Mouse (Mus musculus) limb, embryonic 14.5 days (tissue): ENCODE results near the gene Cebpb. TPM values are rescaled to one million over a fixed set of nuclear protein-coding genes. Genes with fewer than 3 reads are reported as not detected.

Source experiments
- ATAC-seq: fragments of 200-750 bp; cut with Nextera tagmentation; 2 replicates; pipeline ENCODE4 v1.8.0; 2017; ENCODE audit warnings: low read depth, moderate number of reproducible peaks, moderate TSS enrichment; ENCODE audit not compliant: low FRiP score
- DNase-seq: peaks from one replicate; pipeline ENCODE4 v3.0.0-alpha.2; 2015; ENCODE audit warnings: low spot score
- H3K27ac ChIP-seq: fragments of 300-500 bp; sonication (generic); replicated peaks from 2 replicates; pipeline ENCODE4 v1.5.1; 2014; ENCODE audit warnings: low read depth, mild to moderate bottlenecking, low read length, moderate library complexity, mixed read lengths
- H3K27me3 ChIP-seq: fragments of 300-500 bp; sonication (generic); 2 replicates; pipeline ENCODE4 v1.6.1; 2014; ENCODE audit warnings: low read length, mixed read lengths; ENCODE audit not compliant: control insufficient read depth, insufficient read depth
- H3K36me3 ChIP-seq: fragments of 300-500 bp; sonication (generic); 2 replicates; pipeline ENCODE4 v1.6.1; 2014; ENCODE audit warnings: mild to moderate bottlenecking, low read length, moderate library complexity, mixed read lengths; ENCODE audit not compliant: control insufficient read depth, insufficient read depth
- H3K4me1 ChIP-seq: fragments of 300-500 bp; sonication (generic); 2 replicates; pipeline ENCODE4 v1.6.1; 2014; ENCODE audit warnings: antibody characterized with exemption, low read length, mixed read lengths; ENCODE audit not compliant: control insufficient read depth, insufficient read depth
- H3K4me2 ChIP-seq: fragments of 300-500 bp; sonication (generic); replicated peaks from 2 replicates; pipeline ENCODE4 v1.6.1; 2014; ENCODE audit warnings: low read depth, mild to moderate bottlenecking, low read length, moderate library complexity; ENCODE audit not compliant: severe bottlenecking
- H3K4me3 ChIP-seq: fragments of 300-500 bp; sonication (generic); replicated peaks from 2 replicates; pipeline ENCODE4 v1.5.1; 2014; ENCODE audit warnings: low read length
- H3K9ac ChIP-seq: fragments of 300-500 bp; sonication (generic); 2 replicates; pipeline ENCODE4 v1.6.1; 2014; ENCODE audit warnings: mild to moderate bottlenecking, low read depth, low read length, moderate library complexity; ENCODE audit not compliant: severe bottlenecking
- H3K9me3 ChIP-seq: fragments of 300-500 bp; sonication (generic); 2 replicates; pipeline ENCODE4 v1.6.1; 2016; ENCODE audit warnings: low read length; ENCODE audit not compliant: control insufficient read depth
- POLR2A ChIP-seq: fragments of 200-500 bp; IDR thresholded peaks from 2 replicates; pipeline ENCODE4 v1.8.0; 2012; ENCODE audit warnings: inconsistent platforms, mild to moderate bottlenecking, moderate library complexity, borderline replicate concordance; ENCODE audit not compliant: insufficient read depth, insufficient read length; ENCODE audit errors: extremely low read depth
- WGBS: fragments of 180-500 bp; shearing (Covaris S2); extraction: QIAGEN DNeasy Blood & Tissue Kit; methylation state at CpG from one replicate; pipeline ENCODE4 v1.1.7; 2014; 5-methylcytosine and 5-hydroxymethylcytosine counted together
- polyA plus RNA-seq, 2 experiments: library from polyadenylated mRNA; depleted of rRNA in 1 of 2; stranded (reverse) in 1 of 2; unstranded in 1 of 2; fragments of >200 nt; fragmentation: Nextera tagmentation in 1 of 2; extraction: Ambion mirVana in 1 of 2; gene quantifications; 2 replicates each; pipeline versions ENCODE4 v1.2.1 to v1.2.3; 2012 to 2014

Gene Cebpb
- polyA plus RNA-seq, 2 experiments, result 27.4 to 29.7 TPM

DNA sequence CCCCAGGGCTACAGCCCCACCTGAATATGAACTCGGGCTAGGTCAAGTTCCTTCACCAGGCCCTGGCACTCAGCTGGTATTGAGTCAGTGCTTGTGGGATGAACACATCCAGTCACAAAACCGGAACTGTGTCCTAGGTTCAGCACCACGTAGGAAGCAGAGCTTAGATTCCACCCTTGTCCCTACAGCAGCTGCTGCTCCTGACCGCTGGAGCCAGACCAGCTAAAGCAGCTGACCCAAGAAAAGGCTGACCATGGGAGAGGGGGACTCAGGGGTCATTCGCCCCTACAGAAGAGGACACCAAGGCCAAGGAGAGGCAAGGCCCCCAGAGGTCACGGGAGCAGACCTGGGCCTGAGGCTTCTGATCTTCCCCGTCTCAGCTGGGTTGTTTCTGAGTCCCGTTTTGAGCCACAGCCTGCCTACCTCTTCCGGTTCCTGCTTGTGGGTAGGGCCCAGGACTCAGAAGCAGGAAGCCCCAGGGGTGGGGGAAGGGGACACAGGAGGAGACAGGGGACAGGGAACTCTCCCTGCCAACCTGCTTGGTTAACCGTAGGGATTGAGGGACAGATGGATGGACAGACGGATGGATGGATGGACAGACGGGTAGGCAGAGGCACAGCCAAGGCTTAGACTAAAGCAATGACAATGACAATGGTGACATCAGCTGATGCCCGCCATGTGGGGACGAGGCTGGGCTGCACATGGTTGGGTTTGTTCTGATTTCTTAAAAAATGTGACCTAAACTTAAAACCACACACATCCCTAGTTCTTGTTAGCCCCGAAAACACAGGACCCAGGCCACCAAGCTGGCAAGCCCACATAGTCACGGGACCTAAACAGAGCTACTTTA lies 31.9 kb upstream of the Cebpb start:
- no peak for DNase-seq
- Histone ChIP-seq H3K4me3 (no peak overlapping the region), H3K27ac (no peak overlapping the region), H3K36me3 (peaks cover 26% of the 10 kb centered on the region), H3K27me3 (no peaks in the 10 kb centered on the region), H3K4me1 (peaks cover 20% of the 10 kb centered on the region), H3K9me3 (no peaks in the 10 kb centered on the region), H3K4me2 (no peak overlapping the region), H3K9ac (no peak overlapping the region)
- no peak for TF ChIP-seq POLR2A
- WGBS, result 87% methylated on average over 16 of the region's 16 CpGs
- no peak for ATAC-seq

DNA sequence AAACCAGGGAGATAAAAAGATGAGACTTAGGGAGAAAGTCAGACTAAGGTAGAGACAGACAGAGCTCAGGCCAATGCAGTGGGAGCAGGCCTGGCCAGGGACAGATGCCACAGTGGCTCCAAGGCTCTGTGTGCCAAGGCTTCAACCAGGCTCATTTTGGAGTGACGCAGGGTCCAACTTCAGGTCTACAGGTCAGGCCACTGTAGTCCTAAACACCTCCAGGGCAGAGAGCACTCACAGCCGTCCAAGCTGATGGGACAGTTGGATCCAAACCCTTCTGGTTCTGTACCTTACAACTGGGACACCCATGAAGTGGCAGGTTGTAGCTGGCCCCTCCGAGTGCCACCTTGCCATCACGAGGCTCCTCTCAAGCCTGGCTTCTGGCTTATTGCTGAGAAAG lies 30.7 kb upstream of the Cebpb start:
- no peak overlapping the region for H3K9ac ChIP-seq
- ATAC-seq, result no peak

DNA sequence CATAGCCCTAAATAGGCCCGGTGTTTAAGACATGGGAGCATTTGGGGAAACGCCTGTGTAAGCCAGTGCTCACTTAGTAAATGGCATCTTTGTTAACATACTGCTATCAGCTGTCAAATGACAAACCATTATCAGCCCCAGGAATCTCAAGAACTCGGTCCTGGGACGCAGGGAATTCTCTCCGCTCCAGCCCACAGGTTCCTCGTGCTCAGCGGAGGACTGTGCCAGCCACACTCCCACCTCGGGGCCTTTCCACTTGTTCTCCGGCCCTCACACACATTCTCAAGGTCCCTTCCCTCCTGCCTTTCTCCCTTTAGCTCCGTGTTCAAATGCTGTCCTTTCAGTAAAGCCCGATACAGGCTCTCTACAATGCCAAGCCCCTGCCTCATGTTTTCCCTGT lies 30.0 kb upstream of the Cebpb start:
- Histone ChIP-seq H3K4me3 (no peak overlapping the region), H3K27ac (no peak overlapping the region), H3K27me3 (no peaks in the 10 kb centered on the region), H3K4me1 (peaks cover 20% of the 10 kb centered on the region), H3K9ac (no peak overlapping the region), H3K9me3 (no peaks in the 10 kb centered on the region), H3K4me2 (0 out of 2 replicates have a peak overlapping the region, but pooled peaks have one; percentile 97), H3K36me3 (peaks cover 12% of the 10 kb centered on the region)
- no peak for TF ChIP-seq POLR2A
- ATAC-seq, result no peak
- DNase-seq, result no peak
- WGBS, result 81% methylated on average over 11 of the region's 11 CpGs

More for the DNA sequence above, 30.7 kb upstream of the Cebpb start:
- H3K27ac ChIP-seq, result no peak overlapping the region
- H3K36me3 ChIP-seq, result peaks cover 20% of the 10 kb centered on the region
- H3K4me2 ChIP-seq, result no peak overlapping the region
- 92% methylated on average over 4 of the region's 4 CpGs for WGBS
- no peak for TF ChIP-seq POLR2A
- no peak for DNase-seq
- no peaks in the 10 kb centered on the region for H3K27me3 ChIP-seq
- no peaks in the 10 kb centered on the region for H3K9me3 ChIP-seq
- H3K4me3 ChIP-seq, result no peak overlapping the region
- H3K4me1 ChIP-seq, result peaks cover 20% of the 10 kb centered on the region

DNA sequence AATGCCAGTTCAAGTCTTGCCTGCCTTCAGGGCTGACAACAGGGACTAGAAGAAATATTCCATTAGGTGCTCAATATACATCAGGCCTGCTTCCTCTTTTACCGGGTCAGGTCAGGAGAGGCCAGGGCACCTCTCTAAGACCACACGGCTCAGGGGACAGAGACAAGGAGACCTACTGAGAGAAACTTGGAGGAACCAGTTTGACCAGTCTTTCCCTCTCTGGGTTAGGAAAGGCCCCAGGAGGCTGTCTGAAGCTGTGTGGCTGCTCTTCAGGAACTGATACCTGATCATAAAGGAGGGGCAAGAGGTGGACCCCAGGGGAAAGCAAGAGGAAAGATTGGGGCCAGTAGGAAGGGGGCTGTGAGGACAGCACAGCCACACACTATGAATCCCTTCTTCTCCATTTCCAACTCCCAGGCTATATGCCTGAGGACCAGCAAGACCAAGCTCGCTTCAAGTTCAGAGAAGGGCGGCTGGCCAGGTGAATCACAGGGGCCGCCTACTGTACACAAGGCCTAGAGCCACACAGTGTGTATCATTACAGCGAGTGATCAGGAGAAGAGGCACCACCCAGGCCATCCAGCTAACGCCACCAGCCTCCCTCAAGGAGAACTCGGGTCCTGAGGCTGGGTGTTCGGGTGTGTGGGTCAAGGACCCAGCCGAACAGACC lies 29.4 kb upstream of the Cebpb start:
- no peaks in the 10 kb centered on the region for H3K27me3 ChIP-seq
- H3K36me3 ChIP-seq, result peaks cover 6% of the 10 kb centered on the region
- H3K4me3 ChIP-seq, result 0 out of 2 replicates have a peak overlapping the region, but pooled peaks have one; percentile 92
- 64% methylated on average over 10 of the region's 10 CpGs for WGBS
- TF ChIP-seq POLR2A, result no peak
- H3K4me2 ChIP-seq, result peak overlapping the region; percentile 97
- no peak for DNase-seq
- ATAC-seq, result no peak
- H3K27ac ChIP-seq, result no peak overlapping the region
- H3K9me3 ChIP-seq, result no peaks in the 10 kb centered on the region
- peak overlapping the region; percentile 84; the same call in 1 of the 2 replicates for H3K9ac ChIP-seq
- H3K4me1 ChIP-seq, result peaks cover 20% of the 10 kb centered on the region

DNA sequence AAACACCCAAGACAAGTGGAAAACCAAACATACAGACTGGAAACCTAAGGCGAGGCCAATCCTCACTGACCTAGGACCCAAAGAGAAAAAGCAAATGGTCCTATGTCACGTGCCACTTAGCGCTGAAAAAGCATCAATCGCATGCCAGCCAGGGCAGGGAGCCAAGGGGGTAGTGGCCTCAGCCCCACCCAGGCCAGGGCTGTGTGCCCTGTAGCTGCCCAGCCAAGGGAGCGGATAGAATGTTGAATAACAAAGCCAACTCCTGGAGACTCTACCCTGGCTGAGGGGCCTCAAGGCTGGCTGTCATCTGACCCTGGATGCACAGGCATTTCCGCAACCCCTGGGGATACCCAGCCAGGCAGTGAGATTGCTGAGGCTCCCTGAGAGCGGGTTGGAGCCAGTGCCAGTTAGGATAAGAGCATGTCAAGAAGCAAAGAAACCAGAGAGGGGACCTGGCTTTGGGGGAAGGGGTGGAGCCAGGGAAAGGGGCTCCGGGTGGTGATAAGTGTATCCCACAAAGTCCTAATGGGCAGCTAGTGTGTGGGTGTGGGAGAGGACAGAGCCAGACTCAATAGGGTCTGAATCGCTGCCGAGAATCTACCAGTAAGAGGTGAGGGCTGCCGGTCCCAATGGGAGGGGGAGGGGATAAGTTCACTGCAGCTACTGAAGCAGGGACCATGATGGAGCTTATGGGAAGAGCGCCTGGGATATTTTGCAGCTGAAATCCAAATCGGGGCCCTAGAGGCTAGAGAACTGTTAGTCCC lies 28.7 kb upstream of the Cebpb start:
- Histone ChIP-seq H3K27me3 (no peaks in the 10 kb centered on the region), H3K36me3 (peaks cover under 1% of the 10 kb centered on the region), H3K4me3 (peak overlapping the region; percentile 92), H3K27ac (no peak overlapping the region), H3K9me3 (no peaks in the 10 kb centered on the region), H3K4me2 (peak overlapping the region; percentile 97), H3K9ac (peak overlapping the region; percentile 84), H3K4me1 (peaks cover 20% of the 10 kb centered on the region)
- TF ChIP-seq POLR2A, result no peak
- ATAC-seq, result no peak
- DNase-seq, result peak; percentile 29
- 23% methylated on average over 13 of the region's 13 CpGs for WGBS
